In genomic region chr16:24029965-24030672, GRCm38 (mm10) we compare ENCODE assay signal across 34 mouse cellular contexts. TPM values are rescaled to one million over a fixed set of nuclear protein-coding genes. Genes with fewer than 3 reads are reported as not detected.
DNase-seq lines count a peak whose midpoint lies in the region; ATAC-seq lines count a peak whose summit lies in the region.
"Had no signal": no experiment of that assay in that cellular context is flagged by ENCODE, and none has a peak within 500 bp of the region (broad histone marks: within the 10 kb centered on the region; RNA-seq: fewer than 3 reads in every experiment).

No protein-coding gene starts in this region.

- intact Hi-C loops in heart, postnatal 14 days (cut with DNase I) = no loop called here

- peak; percentile 86 for ATAC-seq in stomach, embryonic 16.5 days (ENCODE audit: insufficient read depth, low FRiP score)
- ATAC-seq in liver, embryonic 11.5 days (replicated peaks; ENCODE audit: low FRiP score) = no peak
- ATAC-seq: activated CD4-positive, CD25-positive, alpha-beta regulatory T cell, adult 4 months; forebrain, embryonic 14.5 days; forebrain, postnatal 0 days; hindbrain, embryonic 16.5 days; Patski had no signal

- no peaks in the 10 kb centered on the region for H3K27me3 ChIP-seq in stomach, embryonic 16.5 days (ENCODE audit: control insufficient read depth, insufficient read depth, low read length)
- H3K27me3 ChIP-seq in liver, embryonic 11.5 days (replicated peaks; ENCODE audit: control insufficient read depth, insufficient read depth, low read length) = no peaks in the 10 kb centered on the region
- H3K27me3 ChIP-seq: embryonic facial prominence, embryonic 12.5 days; embryonic facial prominence, embryonic 15.5 days; heart, embryonic 13.5 days; hindbrain, embryonic 13.5 days; Patski had no signal

- no peak overlapping the region for H3K4me3 ChIP-seq in stomach, embryonic 16.5 days (replicated peaks; ENCODE audit: low read length)
- H3K4me3 ChIP-seq in liver, embryonic 11.5 days (ENCODE audit: low read depth, low read length) = no peak overlapping the region
- H3K4me3 ChIP-seq: embryonic facial prominence, embryonic 12.5 days; embryonic facial prominence, embryonic 15.5 days; heart, adult 2 months; heart, embryonic 10.5 days; heart, embryonic 13.5 days; hindbrain, embryonic 10.5 days; hindbrain, embryonic 13.5 days had no signal

- no peak overlapping the region for H3K9ac ChIP-seq in stomach, embryonic 16.5 days (ENCODE audit: low read length)
- no peak overlapping the region for H3K9ac ChIP-seq in liver, embryonic 11.5 days (ENCODE audit: low read depth, low read length)
- H3K9ac ChIP-seq: embryonic facial prominence, embryonic 12.5 days; embryonic facial prominence, embryonic 15.5 days; forebrain, postnatal 0 days; heart, embryonic 13.5 days; hindbrain, embryonic 13.5 days had no signal

- peak; percentile 29 for DNase-seq in heart, adult 11 months
- DNase-seq in heart, postnatal 14 days = no peak
- DNase-seq in lung, postnatal 25 days (ENCODE audit: low spot score) = peak; percentile 8
- DNase-seq in lung, postnatal 4 days = no peak
- peak; percentile 47 for DNase-seq in ZHBTc4 (ENCODE audit: low read depth, low spot score)
- DNase-seq in liver, embryonic 11.5 days (ENCODE audit: low spot score) = no peak
- no peak for DNase-seq in adrenal gland, adult 18-20 months (ENCODE audit: low spot score in 2 of 2)
- DNase-seq: adrenal gland, postnatal 10 days; adrenal gland, postnatal 36 days; cerebellum, adult 2 months; cerebellum, adult 9-11 months; cerebellum, postnatal 25 days; forebrain, postnatal 0 days; gastrocnemius, postnatal 25 days; heart, adult 2 months; heart, postnatal 36 days had no signal

- H3K4me1 ChIP-seq in stomach, embryonic 16.5 days (ENCODE audit: control insufficient read depth, insufficient read depth, low read length) = no peaks in the 10 kb centered on the region
- no peaks in the 10 kb centered on the region for H3K4me1 ChIP-seq in liver, embryonic 11.5 days (replicated peaks; ENCODE audit: control insufficient read depth, insufficient read depth, low read length)
- H3K4me1 ChIP-seq: embryonic facial prominence, embryonic 12.5 days; embryonic facial prominence, embryonic 15.5 days; heart, embryonic 13.5 days; hindbrain, embryonic 10.5 days; hindbrain, embryonic 13.5 days had no signal

- WGBS in stomach, embryonic 16.5 days = 50% methylated on average over 2 of the region's 2 CpGs
- WGBS in liver, embryonic 11.5 days = 68% methylated on average over 2 of the region's 2 CpGs

- no peak overlapping the region for H3K27ac ChIP-seq in stomach, embryonic 16.5 days (ENCODE audit: low read length)
- no peak overlapping the region for H3K27ac ChIP-seq in liver, embryonic 11.5 days (ENCODE audit: low read depth, low read length)
- H3K27ac ChIP-seq: embryonic facial prominence, embryonic 12.5 days; embryonic facial prominence, embryonic 15.5 days; heart, adult 2 months; heart, embryonic 10.5 days; heart, embryonic 13.5 days; hindbrain, embryonic 10.5 days; hindbrain, embryonic 13.5 days had no signal

- no peak overlapping the region for H3K4me2 ChIP-seq in stomach, embryonic 16.5 days (ENCODE audit: low read depth, low read length)
- H3K4me2 ChIP-seq in liver, embryonic 11.5 days = no peak overlapping the region
- H3K4me2 ChIP-seq: embryonic facial prominence, embryonic 12.5 days; embryonic facial prominence, embryonic 15.5 days; heart, embryonic 13.5 days; hindbrain, embryonic 13.5 days had no signal

- no peaks in the 10 kb centered on the region for H3K9me3 ChIP-seq in stomach, embryonic 16.5 days (replicated peaks; ENCODE audit: control insufficient read depth, low read length)
- no peaks in the 10 kb centered on the region for H3K9me3 ChIP-seq in liver, embryonic 11.5 days (ENCODE audit: control insufficient read depth, low read length)
- H3K9me3 ChIP-seq: embryonic facial prominence, embryonic 12.5 days; embryonic facial prominence, embryonic 15.5 days; heart, embryonic 10.5 days; heart, embryonic 13.5 days; hindbrain, embryonic 10.5 days; hindbrain, embryonic 13.5 days had no signal

- no peaks in the 10 kb centered on the region for H3K36me3 ChIP-seq in stomach, embryonic 16.5 days (ENCODE audit: control insufficient read depth, insufficient read depth, low read length)
- no peaks in the 10 kb centered on the region for H3K36me3 ChIP-seq in liver, embryonic 11.5 days (ENCODE audit: control insufficient read depth, insufficient read depth, low read length)
- H3K36me3 ChIP-seq: embryonic facial prominence, embryonic 12.5 days; embryonic facial prominence, embryonic 15.5 days; G1E; heart, embryonic 10.5 days; heart, embryonic 13.5 days; hindbrain, embryonic 10.5 days; hindbrain, embryonic 13.5 days had no signal

RNA-seq across cellular contexts. Expression of gene Bcl6, which starts 41.5 kb away (rescaled TPM):
- 10 to 100 TPM; 14.9 to 17.4 TPM for total RNA-seq in heart, postnatal 14 days (2021)
- polyA plus RNA-seq in stomach, embryonic 16.5 days (2015; fragmentation: Nextera tagmentation; extraction: Ambion mirVana) = 1.3 and 1.5 TPM in 2 replicates
- 0.38 and 0.42 TPM in 2 replicates for polyA plus RNA-seq in liver, embryonic 11.5 days (2014; fragmentation: Nextera tagmentation; extraction: Ambion mirVana)
- 10 to 100 TPM; 43.5 to 54.8 TPM for total RNA-seq in adrenal gland, adult 18-20 months (2021)
- polyA plus RNA-seq: G1E had no signal

RNA-seq across cellular contexts. Expression of gene Gm37419, which starts 41.8 kb away (rescaled TPM):
- not detected for total RNA-seq in heart, postnatal 14 days (2021)
- polyA plus RNA-seq in stomach, embryonic 16.5 days (2015; fragmentation: Nextera tagmentation; extraction: Ambion mirVana) = not detected in 2 replicates
- polyA plus RNA-seq in liver, embryonic 11.5 days (2014; fragmentation: Nextera tagmentation; extraction: Ambion mirVana) = not detected in 2 replicates
- not detected for total RNA-seq in adrenal gland, adult 18-20 months (2021)
- total RNA-seq: adrenal gland, postnatal 10 days; adrenal gland, postnatal 36 days; common myeloid progenitor, adult 5-6 weeks; forebrain, postnatal 0 days; G1E; gastrocnemius, adult 8-10 months; gastrocnemius, postnatal 25 days; heart, adult 2 months; heart, postnatal 36 days had no signal
- polyA plus RNA-seq: activated CD4-positive, CD25-positive, alpha-beta regulatory T cell, adult 4 months; cerebellum, adult 2 months; embryonic facial prominence, embryonic 12.5 days; embryonic facial prominence, embryonic 15.5 days; forebrain, embryonic 11.5 days; forebrain, embryonic 14.5 days; forebrain, postnatal 0 days; frontal cortex, adult 2 months; G1E; gonadal fat pad, adult 2 months; heart, adult 2 months; heart, embryonic 10.5 days; heart, embryonic 13.5 days; heart, embryonic 16.5 days; hindbrain, embryonic 10.5 days; hindbrain, embryonic 13.5 days; hindbrain, embryonic 16.5 days had no signal

Comparison
In these comparisons a context has a peak if more than half of its experiments do, and no peak if none do; other contexts are left out.
1. DNase-seq: peak in heart, adult 11 months (single experiment), lung, postnatal 25 days (single experiment) and ZHBTc4 (single experiment); none in heart, postnatal 14 days (0 of 2), lung, postnatal 4 days (0 of 2), liver, embryonic 11.5 days (single experiment) and adrenal gland, adult 18-20 months (0 of 2).